Comparison of ENCODE assay signal across 23 mouse cellular contexts in genomic region chr6:6149751-6150150, GRCm38 (mm10).
DNase-seq lines count a peak whose midpoint lies in the region; ATAC-seq and TF ChIP-seq lines count a peak whose summit lies in the region.
"Had no signal": no experiment of that assay in that cellular context is flagged by ENCODE, and none has a peak within 500 bp of the region (broad histone marks: within the 10 kb centered on the region; RNA-seq: fewer than 3 reads in every experiment).

No protein-coding gene starts in this region.

- no peak for DNase-seq in liver, embryonic 11.5 days (ENCODE audit: low spot score)
- DNase-seq in intestine, embryonic 14.5 days (ENCODE audit: low spot score), result no peak
- DNase-seq in liver, postnatal 0 days, result no peak
- no peak for DNase-seq in urinary bladder, postnatal 36 days (ENCODE audit: low spot score in 2 of 2)
- no peak for DNase-seq in cerebellum, adult 11-12 months
- DNase-seq: adrenal gland, postnatal 10 days; cerebellum, adult 9-11 months; gastrocnemius, postnatal 14 days; heart, adult 18-20 months; left cerebral cortex, postnatal 4 days; right cerebral cortex, adult 18-20 months had no signal

- no peak overlapping the region for H3K27ac ChIP-seq in liver, embryonic 12.5 days
- H3K27ac ChIP-seq in liver, embryonic 11.5 days (ENCODE audit: low read depth, low read length), result no peak overlapping the region
- H3K27ac ChIP-seq in intestine, embryonic 14.5 days (ENCODE audit: low read depth), result no peak overlapping the region
- H3K27ac ChIP-seq in intestine, embryonic 16.5 days (ENCODE audit: low read length), result no peak overlapping the region
- peak overlapping the region; percentile 44; the same call in 1 of the 2 replicates for H3K27ac ChIP-seq in liver, postnatal 0 days (ENCODE audit: low read depth)
- H3K27ac ChIP-seq: embryonic facial prominence, embryonic 10.5 days; forebrain, embryonic 15.5 days; heart, embryonic 15.5 days; hindbrain, postnatal 0 days; kidney, postnatal 0 days; limb, embryonic 15.5 days; neural tube, embryonic 15.5 days had no signal

- H3K4me1 ChIP-seq in liver, embryonic 12.5 days, result peaks cover 4% of the 10 kb centered on the region; the same call in 1 of the 2 replicates
- H3K4me1 ChIP-seq in liver, embryonic 11.5 days (replicated peaks; ENCODE audit: control insufficient read depth, insufficient read depth, low read length), result no peaks in the 10 kb centered on the region
- H3K4me1 ChIP-seq in intestine, embryonic 14.5 days (replicated peaks; ENCODE audit: control insufficient read depth, insufficient read depth, low read length), result no peaks in the 10 kb centered on the region
- 0 out of 2 replicates have a peak, but pooled peaks cover 2% of the 10 kb centered on the region for H3K4me1 ChIP-seq in intestine, embryonic 16.5 days (ENCODE audit: control insufficient read depth, insufficient read depth, low read length)
- peaks cover 2% of the 10 kb centered on the region; the same call in 1 of the 2 replicates for H3K4me1 ChIP-seq in liver, postnatal 0 days (ENCODE audit: insufficient read depth)
- H3K4me1 ChIP-seq: forebrain, embryonic 15.5 days; neural tube, embryonic 15.5 days had no signal

- no peak overlapping the region for H3K4me2 ChIP-seq in liver, embryonic 12.5 days
- H3K4me2 ChIP-seq in liver, embryonic 11.5 days, result no peak overlapping the region
- no peak overlapping the region for H3K4me2 ChIP-seq in intestine, embryonic 14.5 days (ENCODE audit: low read length)
- H3K4me2 ChIP-seq in intestine, embryonic 16.5 days (ENCODE audit: low read depth, low read length), result no peak overlapping the region
- no peak overlapping the region for H3K4me2 ChIP-seq in liver, postnatal 0 days (ENCODE audit: low read depth, low read length)
- H3K4me2 ChIP-seq: forebrain, embryonic 15.5 days; heart, embryonic 15.5 days; limb, embryonic 15.5 days; midbrain, embryonic 11.5 days; neural tube, embryonic 15.5 days had no signal

- no peak for TF ChIP-seq CTCF in liver, postnatal 0 days (IDR thresholded peaks at IDR 0.05; ENCODE audit: low read depth)

- no peaks in the 10 kb centered on the region for H3K27me3 ChIP-seq in liver, embryonic 12.5 days (replicated peaks)
- H3K27me3 ChIP-seq in liver, embryonic 11.5 days (replicated peaks; ENCODE audit: control insufficient read depth, insufficient read depth, low read length), result no peaks in the 10 kb centered on the region
- no peaks in the 10 kb centered on the region for H3K27me3 ChIP-seq in intestine, embryonic 14.5 days (replicated peaks; ENCODE audit: control insufficient read depth, insufficient read depth, low read length)
- no peaks in the 10 kb centered on the region for H3K27me3 ChIP-seq in intestine, embryonic 16.5 days (replicated peaks; ENCODE audit: control insufficient read depth, insufficient read depth, low read length)
- no peaks in the 10 kb centered on the region for H3K27me3 ChIP-seq in liver, postnatal 0 days (ENCODE audit: insufficient read depth, low read length)
- H3K27me3 ChIP-seq: forebrain, embryonic 15.5 days; heart, embryonic 15.5 days; limb, embryonic 15.5 days; neural tube, embryonic 15.5 days had no signal

- peak; percentile 48 for ATAC-seq in liver, embryonic 12.5 days
- no peak for ATAC-seq in liver, embryonic 11.5 days (replicated peaks; ENCODE audit: low FRiP score)
- ATAC-seq in intestine, embryonic 14.5 days (replicated peaks; ENCODE audit: low FRiP score, low TSS enrichment, low read depth), result peak; percentile 40; the same call in 1 of the 2 replicates
- ATAC-seq in intestine, embryonic 16.5 days, result peak; percentile 92
- ATAC-seq in liver, postnatal 0 days, result peak; percentile 79
- no peak for ATAC-seq in frontal cortex, adult (ENCODE audit: low TSS enrichment)
- ATAC-seq: activated CD4-positive, CD25-positive, alpha-beta regulatory T cell, adult 4 months; forebrain, embryonic 15.5 days; hindbrain, postnatal 0 days had no signal

- no peaks in the 10 kb centered on the region for H3K9me3 ChIP-seq in liver, embryonic 12.5 days (replicated peaks)
- no peaks in the 10 kb centered on the region for H3K9me3 ChIP-seq in liver, embryonic 11.5 days (ENCODE audit: control insufficient read depth, low read length)
- no peaks in the 10 kb centered on the region for H3K9me3 ChIP-seq in intestine, embryonic 14.5 days (ENCODE audit: control insufficient read depth, low read length)
- no peaks in the 10 kb centered on the region for H3K9me3 ChIP-seq in intestine, embryonic 16.5 days (ENCODE audit: control insufficient read depth, low read length)
- H3K9me3 ChIP-seq in liver, postnatal 0 days (ENCODE audit: low read length), result no peaks in the 10 kb centered on the region
- H3K9me3 ChIP-seq: embryonic facial prominence, embryonic 10.5 days; forebrain, embryonic 15.5 days; heart, embryonic 15.5 days; limb, embryonic 15.5 days; neural tube, embryonic 15.5 days had no signal

- TF ChIP-seq EP300 in liver, postnatal 0 days (IDR thresholded peaks at IDR 0.05; ENCODE audit: low read depth), result no peak

- peaks cover 43% of the 10 kb centered on the region for H3K36me3 ChIP-seq in liver, embryonic 12.5 days
- H3K36me3 ChIP-seq in liver, embryonic 11.5 days (ENCODE audit: control insufficient read depth, insufficient read depth, low read length), result 0 out of 2 replicates have a peak, but pooled peaks cover 2% of the 10 kb centered on the region
- no peaks in the 10 kb centered on the region; the same call in 1 of the 2 replicates for H3K36me3 ChIP-seq in intestine, embryonic 14.5 days (ENCODE audit: control insufficient read depth, insufficient read depth, low read length)
- H3K36me3 ChIP-seq in intestine, embryonic 16.5 days (ENCODE audit: control insufficient read depth, insufficient read depth, low read length), result no peaks in the 10 kb centered on the region
- H3K36me3 ChIP-seq in liver, postnatal 0 days (replicated peaks; ENCODE audit: insufficient read depth, low read length), result peaks cover 21% of the 10 kb centered on the region
- H3K36me3 ChIP-seq: forebrain, embryonic 15.5 days; neural tube, embryonic 15.5 days had no signal

- 63% methylated on average over 2 of the region's 2 CpGs for WGBS in liver, embryonic 12.5 days (ENCODE audit: insufficient replicate concordance)
- WGBS in liver, embryonic 11.5 days, result 54% methylated on average over 2 of the region's 2 CpGs
- whole genome bisulfite sequencing in intestine, embryonic 14.5 days, result 48% methylated on average over 2 of the region's 2 CpGs
- WGBS in intestine, embryonic 16.5 days, result 34% methylated on average over 2 of the region's 2 CpGs
- 43% methylated on average over 2 of the region's 2 CpGs for WGBS in liver, postnatal 0 days (ENCODE audit: insufficient replicate concordance)

- H3K4me3 ChIP-seq in liver, embryonic 12.5 days, result no peak overlapping the region
- no peak overlapping the region for H3K4me3 ChIP-seq in liver, embryonic 11.5 days (ENCODE audit: low read depth, low read length)
- no peak overlapping the region for H3K4me3 ChIP-seq in intestine, embryonic 14.5 days (ENCODE audit: low read depth, low read length)
- H3K4me3 ChIP-seq in intestine, embryonic 16.5 days (ENCODE audit: low read length), result no peak overlapping the region
- H3K4me3 ChIP-seq in liver, postnatal 0 days (ENCODE audit: low read depth, low read length), result no peak overlapping the region
- H3K4me3 ChIP-seq: embryonic facial prominence, embryonic 10.5 days; forebrain, embryonic 15.5 days; heart, embryonic 15.5 days; limb, embryonic 15.5 days; neural tube, embryonic 15.5 days had no signal

- H3K9ac ChIP-seq in liver, embryonic 12.5 days, result no peak overlapping the region
- H3K9ac ChIP-seq in liver, embryonic 11.5 days (ENCODE audit: low read depth, low read length), result no peak overlapping the region
- no peak overlapping the region for H3K9ac ChIP-seq in intestine, embryonic 14.5 days (ENCODE audit: low read length)
- H3K9ac ChIP-seq in intestine, embryonic 16.5 days (ENCODE audit: low read depth, low read length), result no peak overlapping the region
- no peak overlapping the region for H3K9ac ChIP-seq in liver, postnatal 0 days (replicated peaks)
- H3K9ac ChIP-seq: forebrain, embryonic 15.5 days; heart, embryonic 15.5 days; limb, embryonic 15.5 days; neural tube, embryonic 15.5 days had no signal

Comparison
In these comparisons a context has a peak if more than half of its experiments do, and no peak if none do; other contexts are left out.
1. ATAC-seq: peak in liver, embryonic 12.5 days (single experiment), intestine, embryonic 14.5 days (single experiment), intestine, embryonic 16.5 days (single experiment) and liver, postnatal 0 days (single experiment); none in liver, embryonic 11.5 days (single experiment) and frontal cortex, adult (single experiment).